In the genomic region with DNA sequence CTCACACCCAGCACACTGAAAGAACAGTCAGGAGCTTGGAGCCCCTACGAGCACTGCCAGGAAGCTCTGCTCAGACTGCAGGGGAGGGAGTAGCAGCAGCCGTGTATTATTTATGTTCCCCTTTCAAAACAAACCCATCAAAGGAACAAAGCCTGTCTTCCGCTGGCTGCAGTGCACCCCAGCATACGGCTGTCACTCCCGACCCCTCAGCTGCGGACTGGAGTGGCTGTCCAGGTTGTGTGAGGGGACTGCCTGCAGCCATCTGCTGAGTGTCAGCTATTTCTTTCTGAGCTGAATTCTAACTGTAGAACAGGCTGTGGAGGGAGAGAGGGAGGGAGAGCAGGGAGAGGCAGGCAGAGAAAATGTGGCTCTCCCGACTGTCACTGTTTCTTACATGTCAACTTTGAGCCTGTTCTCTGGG, we compare ENCODE assay signal across 9 mouse cellular contexts.
DNase-seq lines count a peak whose midpoint lies in the region; ATAC-seq and TF ChIP-seq lines count a peak whose summit lies in the region.
"Had no signal": no experiment of that assay in that cellular context is flagged by ENCODE, and none has a peak within 500 bp of the region (broad histone marks: within the 10 kb centered on the region; RNA-seq: fewer than 3 reads in every experiment).

No protein-coding gene starts in this region.

- H3K9me3 ChIP-seq in kidney, postnatal 0 days (replicated peaks; ENCODE audit: low read length): no peaks in the 10 kb centered on the region
- no peaks in the 10 kb centered on the region for H3K9me3 ChIP-seq in embryonic facial prominence, embryonic 14.5 days (ENCODE audit: control insufficient read depth, low read length)
- H3K9me3 ChIP-seq in intestine, embryonic 16.5 days (ENCODE audit: control insufficient read depth, low read length): no peaks in the 10 kb centered on the region
- no peaks in the 10 kb centered on the region for H3K9me3 ChIP-seq in midbrain, embryonic 13.5 days

- H3K4me3 ChIP-seq in kidney, postnatal 0 days (replicated peaks; ENCODE audit: low read depth, low read length): no peak overlapping the region
- no peak overlapping the region for H3K4me3 ChIP-seq in embryonic facial prominence, embryonic 14.5 days (ENCODE audit: low read depth, low read length)
- H3K4me3 ChIP-seq in intestine, embryonic 16.5 days (ENCODE audit: low read length): no peak overlapping the region
- H3K4me3 ChIP-seq in midbrain, embryonic 13.5 days (replicated peaks): peak overlapping the region; percentile 20

- H3K27me3 ChIP-seq in kidney, postnatal 0 days (ENCODE audit: insufficient read depth, low read length): no peaks in the 10 kb centered on the region
- no peaks in the 10 kb centered on the region for H3K27me3 ChIP-seq in embryonic facial prominence, embryonic 14.5 days (replicated peaks; ENCODE audit: control insufficient read depth, insufficient read depth, low read length)
- H3K27me3 ChIP-seq in intestine, embryonic 16.5 days (replicated peaks; ENCODE audit: control insufficient read depth, insufficient read depth, low read length): no peaks in the 10 kb centered on the region
- no peaks in the 10 kb centered on the region for H3K27me3 ChIP-seq in midbrain, embryonic 13.5 days
- H3K27me3 ChIP-seq: Patski had no signal

- no peak for ATAC-seq in kidney, postnatal 0 days (replicated peaks; ENCODE audit: low FRiP score, low read depth)
- peak; percentile 56; the same call in 1 of the 2 replicates for ATAC-seq in embryonic facial prominence, embryonic 14.5 days (ENCODE audit: low read depth)
- peak; percentile 38 for ATAC-seq in intestine, embryonic 16.5 days
- peak; percentile 87 for ATAC-seq in midbrain, embryonic 13.5 days
- ATAC-seq: Patski had no signal

- peak; percentile 59 for DNase-seq in kidney, postnatal 0 days (ENCODE audit: low spot score)
- DNase-seq in kidney, postnatal 36 days: no peak
- peak; percentile 34 for DNase-seq in embryonic facial prominence, embryonic 14.5 days (ENCODE audit: low spot score)
- DNase-seq in adrenal gland, adult 18-20 months (ENCODE audit: low spot score in 2 of 2): no peak
- no peak for DNase-seq in gastrocnemius, postnatal 4 days (ENCODE audit: low spot score in 2 of 2)
- DNase-seq in ovary, postnatal 36 days (ENCODE audit: low spot score): no peak

- 6% methylated on average over 7 of the region's 7 CpGs for WGBS in kidney, postnatal 0 days
- WGBS in embryonic facial prominence, embryonic 14.5 days: 19% methylated on average over 7 of the region's 7 CpGs
- 18% methylated on average over 7 of the region's 7 CpGs for WGBS in intestine, embryonic 16.5 days
- WGBS in midbrain, embryonic 13.5 days: 4% methylated on average over 7 of the region's 7 CpGs

- H3K27ac ChIP-seq in kidney, postnatal 0 days: no peak overlapping the region
- H3K27ac ChIP-seq in embryonic facial prominence, embryonic 14.5 days (replicated peaks; ENCODE audit: low read depth, low read length): no peak overlapping the region
- H3K27ac ChIP-seq in intestine, embryonic 16.5 days (ENCODE audit: low read length): no peak overlapping the region
- H3K27ac ChIP-seq in midbrain, embryonic 13.5 days: peak overlapping the region; percentile 81

- peaks cover 5% of the 10 kb centered on the region; the same call in 1 of the 2 replicates for H3K4me1 ChIP-seq in kidney, postnatal 0 days (replicated peaks; ENCODE audit: insufficient read depth, low read length)
- peaks cover 3% of the 10 kb centered on the region; the same call in 1 of the 2 replicates for H3K4me1 ChIP-seq in embryonic facial prominence, embryonic 14.5 days (ENCODE audit: control insufficient read depth, insufficient read depth, low read length)
- peaks cover 3% of the 10 kb centered on the region; the same call in 1 of the 2 replicates for H3K4me1 ChIP-seq in intestine, embryonic 16.5 days (ENCODE audit: control insufficient read depth, insufficient read depth, low read length)
- H3K4me1 ChIP-seq in midbrain, embryonic 13.5 days (replicated peaks): peaks cover 38% of the 10 kb centered on the region

- no peak for TF ChIP-seq CTCF in kidney, postnatal 0 days (IDR thresholded peaks at IDR 0.05; ENCODE audit: low read depth)

- H3K4me2 ChIP-seq in kidney, postnatal 0 days (ENCODE audit: low read length): peak overlapping the region; percentile 45
- peak overlapping the region; percentile 16; the same call in 1 of the 2 replicates for H3K4me2 ChIP-seq in embryonic facial prominence, embryonic 14.5 days (ENCODE audit: low read depth, low read length)
- H3K4me2 ChIP-seq in intestine, embryonic 16.5 days (ENCODE audit: low read depth, low read length): peak overlapping the region; percentile 34; the same call in 1 of the 2 replicates
- H3K4me2 ChIP-seq in midbrain, embryonic 13.5 days (replicated peaks): peak overlapping the region; percentile 45

- H3K36me3 ChIP-seq in kidney, postnatal 0 days (ENCODE audit: insufficient read depth, low read length): no peaks in the 10 kb centered on the region
- no peaks in the 10 kb centered on the region for H3K36me3 ChIP-seq in embryonic facial prominence, embryonic 14.5 days (ENCODE audit: control insufficient read depth, insufficient read depth, low read length)
- no peaks in the 10 kb centered on the region for H3K36me3 ChIP-seq in intestine, embryonic 16.5 days (ENCODE audit: control insufficient read depth, insufficient read depth, low read length)
- H3K36me3 ChIP-seq in midbrain, embryonic 13.5 days: no peaks in the 10 kb centered on the region

- H3K9ac ChIP-seq in kidney, postnatal 0 days (ENCODE audit: low read depth, low read length): no peak overlapping the region
- peak overlapping the region; percentile 26; the same call in 1 of the 2 replicates for H3K9ac ChIP-seq in embryonic facial prominence, embryonic 14.5 days (ENCODE audit: low read depth, low read length)
- 0 out of 2 replicates have a peak overlapping the region, but pooled peaks have one; percentile 28 for H3K9ac ChIP-seq in intestine, embryonic 16.5 days (ENCODE audit: low read depth, low read length)
- H3K9ac ChIP-seq in midbrain, embryonic 13.5 days (replicated peaks): peak overlapping the region; percentile 55

Comparison
In these comparisons a context has a peak if more than half of its experiments do, and no peak if none do; other contexts are left out.
1. DNase-seq: peak in kidney, postnatal 0 days (single experiment) and embryonic facial prominence, embryonic 14.5 days (single experiment); none in kidney, postnatal 36 days (0 of 2), adrenal gland, adult 18-20 months (0 of 2), gastrocnemius, postnatal 4 days (0 of 2) and ovary, postnatal 36 days (single experiment).
2. Peak in every context shown above with its lines, with median percentiles within 50 percentile points of each other: H3K4me2 ChIP-seq.